Mouse (Mus musculus) CH12.LX (cell line): ENCODE results near the gene Klhl8.

Experiments
- CHD1 ChIP-seq: IDR thresholded peaks from 2 replicates; pipeline ENCODE4 v1.6.1; 2012; ENCODE audit warnings: low read depth, low read length, improper control_type of control experiment, inconsistent platforms
- E2F4 ChIP-seq: IDR thresholded peaks from 2 replicates; pipeline ENCODE4 v1.6.1; 2011; ENCODE audit warnings: low read depth, low read length, improper control_type of control experiment; ENCODE audit not compliant: insufficient replicate concordance

- TF ChIP-seq E2F4 = no peak
- no peak for TF ChIP-seq CHD1
Measured at GRCm38 (mm10) chr5:103828304-103828703, 82.8 kb downstream of the Klhl8 start.
